Mouse (Mus musculus) CD4-positive, CD25-positive, alpha-beta regulatory T cell, adult 2 months (primary cell): ENCODE data around the gene Dydc2.

Experiments used
- DNase-seq: peaks from one replicate; pipeline ENCODE4 v3.0.0-alpha.2; 2012; ENCODE audit warnings: low read depth, low spot score

The Dydc2 gene

GRCm38 (mm10) chr14:41001576-41001975 is 67.4 kb downstream of the Dydc2 start:
- DNase-seq: no peak

- no peak for DNase-seq
Measured at GRCm38 (mm10) chr14:41000801-41001200, 68.2 kb downstream of the Dydc2 start.

- DNase-seq: peak; percentile 57
Measured at GRCm38 (mm10) chr14:40999904-41000645, 68.9 kb downstream of the Dydc2 start.
